Mouse (Mus musculus) midbrain, embryonic 11.5 days (tissue): ENCODE data around the gene Olfr715. TPM values are rescaled to one million over a fixed set of nuclear protein-coding genes. Genes with fewer than 3 reads are reported as not detected.
"Not testable (repeated sequence)": the region's sequence is repeated elsewhere in the genome, so short reads cannot be mapped to it uniquely, and the experiment has no call there.

ENCODE experiments used
- ATAC-seq: fragments of 200-750 bp; cut with Nextera tagmentation; 2 replicates; pipeline ENCODE4 v1.8.0; 2017; ENCODE audit warnings: moderate TSS enrichment, moderate library complexity; ENCODE audit not compliant: low FRiP score
- DNase-seq: peaks from one replicate; pipeline ENCODE4 v3.0.0; 2015; ENCODE audit warnings: low spot score; ENCODE audit errors: missing footprints
- H3K27ac ChIP-seq: fragments of 300-500 bp; sonication (generic); 2 replicates; pipeline ENCODE4 v1.5.1; 2014; ENCODE audit warnings: low read depth, low read length
- H3K27me3 ChIP-seq: fragments of 300-500 bp; sonication (generic); 2 replicates; pipeline ENCODE4 v1.6.1; 2014; ENCODE audit warnings: mild to moderate bottlenecking, low read length, moderate library complexity, mixed read lengths; ENCODE audit not compliant: control insufficient read depth, insufficient read depth
- H3K36me3 ChIP-seq: fragments of 300-500 bp; sonication (generic); 2 replicates; pipeline ENCODE4 v1.6.1; 2014; ENCODE audit warnings: mild to moderate bottlenecking, low read length, moderate library complexity, mixed read lengths; ENCODE audit not compliant: control insufficient read depth, insufficient read depth
- H3K4me1 ChIP-seq: fragments of 300-500 bp; sonication (generic); 2 replicates; pipeline ENCODE4 v1.6.1; 2014; ENCODE audit warnings: low read length; ENCODE audit not compliant: control insufficient read depth, insufficient read depth
- H3K4me2 ChIP-seq: fragments of 300-500 bp; sonication (generic); 2 replicates; pipeline ENCODE4 v1.6.1; 2014; ENCODE audit warnings: mild to moderate bottlenecking, moderate library complexity
- H3K4me3 ChIP-seq: fragments of 300-500 bp; sonication (generic); 2 replicates; pipeline ENCODE4 v1.5.1; 2014; ENCODE audit warnings: low read depth, low read length
- H3K9ac ChIP-seq: fragments of 300-500 bp; sonication (generic); 2 replicates; pipeline ENCODE4 v1.6.1; 2014; ENCODE audit warnings: low read length
- H3K9me3 ChIP-seq: fragments of 300-500 bp; sonication (generic); 2 replicates; pipeline ENCODE4 v1.6.1; 2016; ENCODE audit warnings: low read length; ENCODE audit not compliant: control insufficient read depth
- WGBS: fragments of 180-500 bp; shearing (Covaris S2); extraction: QIAGEN DNeasy Blood & Tissue Kit; methylation state at CpG from one replicate; pipeline ENCODE4 v1.1.7; 2014; 5-methylcytosine and 5-hydroxymethylcytosine counted together
- polyA plus RNA-seq: library from polyadenylated mRNA; unstranded; fragments of >200 nt; fragmentation: Nextera tagmentation; extraction: Ambion mirVana; gene quantifications from 2 replicates; pipeline ENCODE4 v1.2.1, GENCODE M21; 2014

Gene Olfr715
- polyA plus RNA-seq = not detected in 2 replicates

GRCm38 (mm10) chr7:107130983-107131382, at the start of gene Olfr715:
Olfr715 (minus strand) TSS chr7:107131083.
- not testable (repeated sequence) for ATAC-seq, H3K4me1 ChIP-seq, H3K4me2 ChIP-seq, H3K9me3 ChIP-seq, H3K27ac ChIP-seq, DNase-seq, H3K27me3 ChIP-seq, H3K36me3 ChIP-seq, H3K4me3 ChIP-seq, H3K9ac ChIP-seq
- 93% methylated on average over 2 of the region's 3 CpGs for WGBS

- no peaks in the 10 kb centered on the region for H3K4me1 ChIP-seq
- H3K9ac ChIP-seq = no peak overlapping the region
- H3K4me3 ChIP-seq = no peak overlapping the region
- ATAC-seq = no peak
- no peaks in the 10 kb centered on the region for H3K9me3 ChIP-seq
- WGBS = 49% methylated on average over 2 of the region's 2 CpGs
- DNase-seq = no peak
- no peaks in the 10 kb centered on the region for H3K36me3 ChIP-seq
- H3K4me2 ChIP-seq = no peak overlapping the region
- H3K27ac ChIP-seq = no peak overlapping the region
- no peaks in the 10 kb centered on the region for H3K27me3 ChIP-seq
Observed at GRCm38 (mm10) chr7:107180406-107180805, 49.5 kb upstream of the Olfr715 start.

- WGBS = 85% methylated on average over 10 of the region's 10 CpGs
Observed at GRCm38 (mm10) chr7:107166690-107167089, 35.8 kb upstream of the Olfr715 start, which contains the start of gene Nlrp14. Nlrp14 (plus strand) TSS chr7:107166990.

GRCm38 (mm10) chr7:107138027-107138426, 7.1 kb upstream of the Olfr715 start, which contains the start of gene Olfr716:
Olfr716 (plus strand) TSS chr7:107138327.
- H3K9me3 ChIP-seq, H3K27ac ChIP-seq, H3K4me1 ChIP-seq, H3K4me3 ChIP-seq, H3K9ac ChIP-seq, H3K36me3 ChIP-seq, ATAC-seq, H3K4me2 ChIP-seq, H3K27me3 ChIP-seq, DNase-seq: not testable (repeated sequence)
- 75% methylated on average over 2 of the region's 2 CpGs for WGBS

More at GRCm38 (mm10) chr7:107166690-107167089, 35.8 kb upstream of the Olfr715 start, which contains the start of gene Nlrp14:
- no peaks in the 10 kb centered on the region for H3K9me3 ChIP-seq
- no peak within 1 kb of the TSS for H3K4me2 ChIP-seq
- no peak within 1 kb of the TSS for H3K9ac ChIP-seq
- no peak within 1 kb of the TSS for H3K4me3 ChIP-seq
- no peaks in the 10 kb centered on the region for H3K4me1 ChIP-seq
- H3K27me3 ChIP-seq = no peaks in the 10 kb centered on the region
- no peaks in the 10 kb centered on the region for H3K36me3 ChIP-seq
- no peak for DNase-seq
- ATAC-seq = no peak
- H3K27ac ChIP-seq = no peak within 1 kb of the TSS

- not testable (repeated sequence) for H3K9ac ChIP-seq, DNase-seq, H3K4me3 ChIP-seq, H3K4me1 ChIP-seq, H3K27ac ChIP-seq, H3K4me2 ChIP-seq, H3K36me3 ChIP-seq, H3K27me3 ChIP-seq, ATAC-seq, H3K9me3 ChIP-seq
- 76% methylated on average over 1 of the region's 2 CpGs for WGBS
Observed at GRCm38 (mm10) chr7:107110269-107110668, 20.6 kb downstream of the Olfr715 start, which contains the start of gene Olfr715b. Olfr715b (minus strand) TSS chr7:107110369.

- H3K4me3 ChIP-seq = no peak within 1 kb of the TSS
- no peak within 1 kb of the TSS for H3K9ac ChIP-seq
- H3K36me3 ChIP-seq = no peaks in the 10 kb centered on the region
- no peaks in the 10 kb centered on the region for H3K9me3 ChIP-seq
- no peaks in the 10 kb centered on the region for H3K4me1 ChIP-seq
- DNase-seq (no peak), ATAC-seq (no peak)
- no peak within 1 kb of the TSS for H3K4me2 ChIP-seq
- WGBS = 63% methylated on average over 1 of the region's 1 CpGs
- H3K27ac ChIP-seq = no peak within 1 kb of the TSS
- H3K27me3 ChIP-seq = no peaks in the 10 kb centered on the region
Observed at GRCm38 (mm10) chr7:107092920-107093319, 38.0 kb downstream of the Olfr715 start, which contains the start of gene Olfr17. Olfr17 (plus strand) TSS chr7:107093220.

Other genes with a start within 250 kb of the Olfr715 start
- gene Olfr706, start 242.9 kb downstream of the Olfr715 start, polyA plus RNA-seq = not detected in 2 replicates
- not detected in 2 replicates for gene Olfr707, start 229.8 kb downstream of the Olfr715 start, polyA plus RNA-seq
- not detected in 2 replicates for gene Olfr1532-ps1, start 223.1 kb downstream of the Olfr715 start, polyA plus RNA-seq
- not detected in 2 replicates for gene Olfr709-ps1, start 198.9 kb downstream of the Olfr715 start, polyA plus RNA-seq
- not detected in 2 replicates for gene Olfr710, start 182.8 kb downstream of the Olfr715 start, polyA plus RNA-seq
- gene Olfr6, start 167.1 kb downstream of the Olfr715 start, polyA plus RNA-seq = not detected in 2 replicates
- not detected in 2 replicates for gene Olfr711, start 155.6 kb downstream of the Olfr715 start, polyA plus RNA-seq
- gene Olfr2, start 125.0 kb downstream of the Olfr715 start, polyA plus RNA-seq = not detected in 2 replicates
- gene Olfr713, start 99.9 kb downstream of the Olfr715 start, polyA plus RNA-seq = not detected in 2 replicates
- not detected in 2 replicates for gene Olfr714, start 60.1 kb downstream of the Olfr715 start, polyA plus RNA-seq
- not detected in 2 replicates for gene Olfr17, start 37.9 kb downstream of the Olfr715 start, polyA plus RNA-seq
- not detected in 2 replicates for gene Olfr715b, start 20.7 kb downstream of the Olfr715 start, polyA plus RNA-seq
- gene Olfr716, start 7.2 kb upstream of the Olfr715 start, polyA plus RNA-seq = not detected in 2 replicates
- gene Nlrp14, start 35.9 kb upstream of the Olfr715 start, polyA plus RNA-seq = not detected in 2 replicates
- 0.15 TPM in 1 of 2 replicates, not detected in the other for gene Rbmxl2, start 78.4 kb upstream of the Olfr715 start, polyA plus RNA-seq
- gene Syt9, start 239.6 kb upstream of the Olfr715 start, polyA plus RNA-seq = 3.9 and 5.6 TPM in 2 replicates